Mouse (Mus musculus) cerebellum, postnatal 25 days (tissue): Measurements from ENCODE around the gene Cldn14.
A peak's percentile ranks its signal among the peaks of the same experiment; 100 is the strongest.

Experiments
- DNase-seq, 2 experiments: peaks; one replicate each; pipeline ENCODE4 v3.0.0; 2021; ENCODE audit warnings: mixed read lengths in 2 of 2

The Cldn14 gene

DNA sequence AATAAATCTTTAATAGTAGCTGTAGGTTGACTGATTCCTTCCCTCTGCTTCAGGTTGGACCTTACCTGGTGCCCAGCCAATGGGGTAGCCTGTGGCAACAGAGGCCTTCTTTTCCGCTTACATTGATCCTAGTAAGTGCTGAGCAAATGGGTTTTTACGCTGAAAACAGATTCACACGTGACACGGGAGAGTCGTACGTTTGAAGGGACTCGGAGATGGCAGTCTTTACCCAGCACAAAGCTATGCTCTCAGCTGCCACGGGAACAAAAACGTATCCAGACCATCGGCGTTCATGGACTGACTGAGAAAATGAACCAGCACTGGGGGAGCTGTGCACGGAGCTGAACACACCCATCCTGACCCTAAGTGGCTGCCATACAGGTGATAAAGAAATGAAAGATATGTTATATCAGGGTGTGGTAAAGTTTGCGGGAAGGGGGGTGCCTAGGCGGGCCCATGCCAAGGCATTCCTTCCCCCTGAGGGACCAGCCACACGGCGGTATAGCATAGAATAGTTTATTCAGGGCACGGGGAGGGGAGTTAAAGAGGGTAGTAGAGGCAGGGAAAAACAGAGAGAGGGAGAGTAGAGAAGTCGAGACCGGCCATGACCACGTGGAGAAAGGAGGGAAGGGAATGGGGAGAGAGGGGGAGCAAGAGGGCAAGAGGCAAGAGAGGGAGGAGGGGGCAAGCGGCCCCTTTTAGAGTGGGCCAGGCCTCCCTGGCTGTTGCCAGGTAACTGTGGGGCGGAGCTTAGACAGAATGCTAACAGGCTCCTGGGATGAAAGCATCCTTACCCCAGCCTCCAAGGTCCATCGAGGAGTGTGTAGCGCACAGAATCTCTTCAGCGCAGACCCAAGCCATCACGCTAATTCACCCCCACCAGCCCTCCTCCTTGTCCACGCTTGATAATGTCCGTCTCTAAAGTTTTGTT lies 97.6 kb downstream of the Cldn14 start:
- no peak for DNase-seq

DNA sequence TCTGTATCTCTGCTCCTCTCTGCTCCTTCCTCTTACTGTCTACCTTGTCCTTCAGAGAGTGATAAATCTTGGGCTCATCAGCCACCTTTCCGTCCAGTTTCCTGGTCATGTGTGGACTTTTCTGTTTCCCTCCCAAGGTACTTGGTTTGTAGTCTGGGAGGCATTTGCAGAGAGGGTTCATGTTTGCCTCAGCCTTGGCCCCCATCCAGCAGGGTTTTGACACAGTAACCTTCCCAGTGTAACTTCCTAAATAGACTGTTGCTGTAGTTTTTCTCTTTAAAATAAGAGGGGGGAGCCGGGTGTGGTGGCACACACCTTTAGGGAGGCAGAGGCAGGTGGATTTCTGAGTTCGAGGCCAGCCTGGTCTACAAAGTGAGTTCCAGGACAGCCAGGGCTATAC lies 98.7 kb downstream of the Cldn14 start:
- no peak for DNase-seq

DNA sequence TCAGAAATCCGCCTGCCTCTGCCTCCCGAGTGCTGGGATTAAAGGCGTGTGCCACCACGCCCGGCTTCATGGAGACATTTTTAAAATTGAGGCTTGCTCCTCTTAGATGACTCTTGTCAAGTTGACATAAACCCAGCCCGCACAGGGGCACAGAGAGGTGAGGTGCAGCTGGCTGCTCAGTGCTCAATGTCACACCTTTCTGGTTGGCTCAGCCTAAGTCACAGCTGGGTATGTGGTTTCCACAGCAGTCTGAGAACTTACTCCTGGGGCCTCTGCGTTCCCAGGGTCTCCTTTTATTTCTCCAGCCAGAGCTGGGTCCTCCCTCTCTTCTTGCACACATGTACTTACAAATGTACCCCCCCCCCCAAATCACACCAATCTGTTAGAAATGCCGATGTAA lies 100.4 kb downstream of the Cldn14 start:
- DNase-seq = no peak

DNA sequence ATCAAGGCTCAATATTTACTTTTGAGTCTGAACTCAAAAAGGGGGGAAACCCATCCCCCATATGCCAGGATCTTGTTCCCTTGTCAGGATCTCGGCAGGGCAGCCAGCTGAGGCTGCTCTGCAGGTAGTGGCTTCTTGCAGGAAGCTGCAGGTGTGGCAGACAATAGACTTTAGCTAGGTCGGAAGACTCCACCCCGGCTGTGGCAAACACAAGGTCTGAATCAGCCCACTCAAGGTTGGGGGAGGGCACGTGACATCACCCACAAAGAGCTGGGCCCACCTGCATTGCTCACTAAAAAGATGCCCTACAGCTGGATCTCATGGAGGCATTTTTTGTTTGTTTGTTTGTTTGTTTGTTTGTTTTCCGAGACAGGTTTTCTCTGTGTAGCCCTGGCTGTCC lies 100.9 kb downstream of the Cldn14 start:
- DNase-seq = no peak

DNA sequence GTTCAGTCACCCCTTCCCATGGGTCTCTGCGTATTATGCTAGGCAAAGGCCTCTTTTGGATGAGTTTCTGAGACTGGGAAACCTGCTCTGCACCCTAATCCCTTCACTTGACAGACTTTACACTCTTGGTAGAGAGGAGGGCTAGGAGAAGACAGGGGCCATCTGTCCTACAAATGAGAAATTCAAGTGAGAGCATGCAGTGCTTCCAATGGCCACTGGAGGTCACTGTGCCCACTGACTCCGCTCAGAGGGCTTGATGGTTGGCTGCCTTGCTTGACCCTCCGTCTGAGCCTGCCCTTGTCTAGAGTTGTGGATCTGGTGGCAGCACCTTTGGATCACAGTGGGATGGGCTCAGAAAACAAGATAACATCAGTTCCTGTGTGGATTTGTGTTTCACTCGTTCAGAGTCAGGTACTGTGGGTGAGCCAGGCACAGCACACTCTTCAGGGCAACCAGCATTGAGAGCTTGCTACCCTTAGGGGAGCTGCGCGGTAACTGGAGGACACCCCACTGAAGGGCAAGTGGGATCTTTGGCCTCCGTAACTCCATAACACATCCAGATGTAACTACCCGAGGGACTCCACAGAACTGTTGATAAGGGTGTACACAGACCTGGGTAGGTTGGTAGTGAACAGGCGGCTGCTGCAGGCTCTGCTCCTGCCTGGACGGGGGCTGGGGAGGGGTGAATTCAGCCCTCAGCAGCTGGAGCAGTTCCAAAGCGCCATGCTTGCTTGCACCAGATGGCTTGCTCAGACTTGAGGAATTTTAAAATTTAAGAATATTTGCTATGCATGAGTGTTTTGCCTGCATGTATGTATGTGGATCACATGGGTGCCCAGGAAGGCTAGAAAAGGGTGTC lies 102.3 kb downstream of the Cldn14 start:
- peak; percentile 69 to 74 for DNase-seq

DNA sequence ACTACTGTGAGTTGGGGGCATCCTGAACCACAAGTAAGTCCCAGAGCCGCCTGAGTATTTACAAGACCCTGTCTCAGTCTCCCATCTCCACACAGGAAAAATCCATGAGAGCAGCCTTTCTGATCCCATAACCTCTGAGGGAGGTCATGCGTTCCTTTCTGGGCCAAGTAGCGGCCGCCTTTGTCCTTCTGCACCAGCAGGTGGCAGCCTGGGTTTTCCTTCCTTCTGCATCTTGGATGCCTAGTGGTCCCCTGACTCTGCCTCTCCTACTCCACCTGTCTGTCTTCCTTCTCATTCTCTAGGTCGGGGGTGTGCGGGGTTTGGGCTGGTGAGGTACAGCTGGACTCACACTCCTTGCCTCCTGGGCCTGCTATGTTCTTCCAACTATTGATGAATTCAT lies 105.6 kb downstream of the Cldn14 start:
- DNase-seq = no peak

DNA sequence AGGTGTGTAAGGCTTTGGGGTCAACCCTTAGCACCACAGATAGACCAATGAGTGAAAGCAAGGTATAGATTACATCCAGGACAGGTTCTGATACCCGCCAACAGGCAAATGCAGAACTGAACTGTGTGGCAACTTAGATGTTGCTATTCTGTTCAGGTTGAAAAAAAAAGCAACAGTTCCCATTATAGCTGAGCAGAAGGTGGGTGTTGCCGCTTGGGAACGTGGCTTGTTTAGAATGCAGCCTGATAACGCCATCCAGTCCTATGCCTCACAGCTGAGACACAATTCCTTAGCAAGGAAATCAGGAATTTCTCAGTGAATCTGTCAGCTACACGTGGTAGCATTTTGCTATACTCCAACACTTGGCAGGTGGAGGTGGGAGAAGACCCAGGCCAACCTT lies 115.4 kb downstream of the Cldn14 start:
- no peak for DNase-seq

DNA sequence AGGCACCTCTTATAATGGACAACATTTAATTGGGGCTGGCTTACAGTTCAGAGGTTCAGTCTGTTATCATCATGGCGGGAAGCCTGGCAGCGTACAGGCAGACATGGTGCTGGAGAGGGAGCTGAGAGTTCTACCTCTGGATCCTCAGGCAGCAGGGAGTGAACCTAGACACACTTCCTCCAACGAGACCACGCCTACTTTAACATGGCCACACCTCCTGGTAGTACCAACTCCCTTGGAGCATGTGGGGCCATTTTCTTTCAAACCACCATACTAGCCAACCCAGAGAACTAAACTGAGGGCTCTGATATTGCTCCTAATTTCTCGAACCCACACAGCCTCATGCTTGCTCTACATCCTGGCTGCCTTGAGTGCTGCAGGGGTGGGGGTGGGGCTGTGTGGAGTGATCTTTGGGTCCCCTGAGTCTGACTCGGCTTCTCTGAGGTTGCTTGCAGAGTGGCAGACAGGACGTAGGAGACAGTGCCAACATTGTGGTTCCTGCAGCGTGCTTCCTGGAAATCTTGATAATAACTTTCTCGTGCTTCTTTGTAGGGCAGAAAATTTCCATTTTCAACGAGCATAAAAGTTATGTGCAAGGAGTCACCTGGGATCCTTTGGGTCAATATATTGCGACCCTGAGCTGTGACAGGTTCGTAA lies 117.6 kb downstream of the Cldn14 start:
- DNase-seq = no peak

DNA sequence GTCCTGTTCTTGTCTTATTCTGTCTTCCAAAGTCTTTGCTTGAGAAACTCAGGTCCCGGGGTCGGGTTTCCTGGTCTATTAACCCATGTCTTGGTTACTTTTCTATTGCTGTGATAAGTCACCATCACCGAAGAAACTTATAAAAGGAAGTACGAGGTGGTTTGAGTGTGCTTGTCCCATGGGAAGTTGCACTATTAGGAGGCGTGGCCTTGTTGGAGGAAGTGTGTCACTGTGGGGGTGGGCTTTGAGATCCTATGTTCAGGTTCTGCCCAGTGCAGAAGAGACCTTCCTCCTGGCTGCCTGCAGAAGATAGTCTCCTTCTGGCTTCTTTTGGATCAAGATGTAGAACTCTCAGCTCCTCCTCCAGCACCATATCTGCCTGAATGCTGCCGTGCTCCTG lies 120.2 kb downstream of the Cldn14 start:
- DNase-seq = no peak

DNA sequence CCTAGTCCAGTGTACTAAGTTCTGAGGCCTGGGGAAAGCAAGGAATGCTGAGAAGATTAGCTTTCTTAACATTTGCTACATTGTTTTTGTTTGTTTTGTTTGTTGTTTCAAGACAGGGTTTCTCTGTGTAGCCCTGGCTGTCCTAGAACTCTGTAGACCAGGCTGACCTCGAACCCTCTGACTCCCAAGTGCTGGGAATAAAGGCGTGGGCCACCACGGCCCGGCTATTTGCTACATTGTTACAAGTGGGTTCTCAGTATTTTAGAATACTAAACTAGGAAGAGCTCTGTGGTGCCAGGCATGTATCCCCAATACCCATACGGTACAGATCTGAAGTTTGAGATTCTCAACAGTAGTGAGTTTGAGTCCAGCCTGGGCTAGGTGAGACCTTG lies 123.9 kb downstream of the Cldn14 start:
- no peak for DNase-seq

DNA sequence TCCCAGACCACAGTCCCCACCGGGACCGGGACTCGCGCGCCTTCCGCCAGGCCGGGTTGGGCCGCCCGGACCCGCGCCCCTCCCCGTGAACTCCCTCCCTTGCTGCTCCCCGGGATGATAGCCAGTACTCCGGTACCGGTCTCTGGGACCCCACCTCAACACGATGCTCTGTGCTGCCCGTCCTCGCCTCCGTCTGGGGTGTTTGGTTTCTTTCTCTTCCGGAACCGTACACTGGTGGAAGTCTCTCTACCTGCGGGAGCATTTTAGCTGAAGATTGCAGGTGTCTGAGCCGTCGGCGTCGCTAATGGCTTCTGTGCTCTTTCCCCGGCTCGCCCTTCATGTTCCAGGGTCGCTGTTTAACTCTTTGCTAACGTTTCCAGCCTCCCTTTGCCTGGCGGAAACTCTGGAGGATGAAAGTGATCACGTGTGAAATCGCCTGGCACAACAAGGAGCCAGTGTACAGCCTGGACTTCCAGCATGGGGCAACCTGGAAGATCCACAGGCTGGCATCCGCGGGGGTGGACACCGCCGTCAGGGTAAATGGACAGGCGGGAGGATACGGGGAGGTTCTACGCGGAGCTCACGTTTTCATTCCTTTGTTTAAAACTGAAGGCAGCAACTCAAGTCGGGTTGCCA lies 124.4 kb downstream of the Cldn14 start:
- DNase-seq = peak; percentile 23 to 48

DNA sequence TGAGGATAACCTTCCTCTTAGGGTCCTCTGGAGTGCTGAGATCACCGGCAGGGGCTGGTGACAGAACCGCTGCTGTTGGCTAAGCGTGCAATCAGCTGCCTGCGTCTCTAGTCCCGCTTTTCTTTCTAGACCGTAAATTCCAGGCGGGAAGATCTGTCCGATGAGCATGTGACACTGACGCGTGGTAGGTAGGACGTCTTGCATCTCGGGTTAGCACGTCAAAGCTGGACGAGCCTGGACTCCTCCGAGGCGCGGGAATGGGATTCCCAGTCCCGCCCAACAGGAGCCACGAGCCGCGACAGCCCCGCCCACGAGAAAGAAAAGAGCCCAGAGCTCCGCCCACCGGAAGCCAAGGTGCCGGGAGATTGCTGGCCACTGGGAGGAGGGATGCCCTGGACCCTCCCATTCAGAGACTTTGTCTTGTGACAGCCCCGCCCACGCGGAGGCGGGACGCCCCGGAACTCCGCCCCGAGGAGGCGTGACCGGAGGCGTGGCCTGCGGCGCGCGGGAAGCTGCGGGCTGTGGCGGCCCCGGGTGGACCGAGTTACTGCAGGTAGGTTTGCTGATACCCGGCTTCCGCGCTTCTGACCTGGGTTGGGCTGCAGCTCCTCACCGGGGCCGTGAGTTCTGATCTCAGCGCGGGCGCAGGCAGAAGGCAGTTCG lies 125.1 kb downstream of the Cldn14 start, which contains the start of gene Chaf1b:
Gene Chaf1b, plus strand, starts transcription at position 479 of the 663 bp plus-strand sequence.
- DNase-seq = peak; percentile 91 to 94

DNA sequence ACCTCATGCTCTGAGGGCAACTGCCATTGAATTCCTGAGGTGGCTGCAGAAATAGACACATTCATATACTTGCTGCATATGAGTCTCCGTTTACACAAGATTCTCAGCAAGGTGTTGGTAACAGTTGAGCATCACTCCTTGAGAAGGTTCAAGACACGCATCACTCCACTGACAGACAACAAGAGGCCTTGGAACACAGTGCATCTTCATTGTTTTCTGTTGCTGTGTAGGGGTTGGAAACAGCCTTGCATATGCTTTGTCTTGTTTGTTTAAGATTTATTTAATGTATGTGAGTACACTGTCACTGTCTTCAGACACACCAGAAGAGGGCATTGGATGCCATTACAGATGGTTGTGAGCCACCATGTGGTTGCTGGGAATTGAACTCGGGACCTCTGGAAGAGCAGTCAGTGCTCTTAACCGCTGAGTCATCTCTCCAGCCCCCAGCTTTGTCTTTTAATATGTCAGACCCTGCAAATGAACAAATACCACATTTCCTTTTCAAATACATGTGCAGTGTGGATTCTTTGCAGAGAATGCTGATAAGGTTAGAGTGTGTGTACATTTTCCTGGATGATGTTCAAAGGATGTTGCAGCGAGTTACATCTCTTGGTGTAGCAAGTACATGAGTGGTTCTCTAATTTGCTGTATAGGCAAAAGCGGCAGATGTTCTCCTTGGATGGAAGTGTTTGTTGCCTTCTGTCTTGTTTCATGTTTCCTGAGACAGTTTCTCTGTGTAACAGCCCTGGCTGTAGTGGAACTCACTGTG lies 130.8 kb downstream of the Cldn14 start:
- no peak for DNase-seq

DNA sequence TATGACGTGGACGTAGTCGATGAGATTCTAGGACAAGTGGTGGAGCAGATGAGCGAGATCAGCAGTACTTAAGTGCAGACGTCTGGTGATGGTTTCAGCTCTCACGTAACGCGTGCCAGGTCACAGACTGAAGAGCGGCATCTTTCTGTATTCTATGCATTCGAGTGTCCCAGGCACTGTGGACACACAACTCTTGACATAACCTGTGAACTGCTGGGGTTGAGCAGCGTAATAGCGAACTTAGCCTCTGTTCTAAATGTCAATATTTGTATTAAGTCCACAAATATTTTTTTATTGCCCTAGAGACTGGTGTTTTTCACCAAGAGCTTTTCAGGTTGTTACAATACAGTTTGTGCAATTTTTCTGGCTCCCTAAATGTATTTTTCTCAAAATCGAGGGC lies 133.8 kb downstream of the Cldn14 start:
- DNase-seq = no peak
